Mouse (Mus musculus) hindbrain, embryonic 16.5 days (tissue): ENCODE measurements around the gene Zdhhc19. TPM values are rescaled to one million over a fixed set of nuclear protein-coding genes. Genes with fewer than 3 reads are reported as not detected.
"Not testable (repeated sequence)": the region's sequence is repeated elsewhere in the genome, so short reads cannot be mapped to it uniquely, and the experiment has no call there.

Experiments
- ATAC-seq: fragments of 200-750 bp; cut with Nextera tagmentation; 2 replicates; pipeline ENCODE4 v1.8.0; 2017; ENCODE audit warnings: moderate TSS enrichment, moderate library complexity
- H3K27ac ChIP-seq: fragments of 300-500 bp; sonication (generic); 2 replicates; pipeline ENCODE4 v1.5.1; 2014; ENCODE audit warnings: low read depth, mild to moderate bottlenecking, control low read depth, low read length, moderate library complexity
- H3K27me3 ChIP-seq: fragments of 300-500 bp; sonication (generic); replicated peaks from 2 replicates; pipeline ENCODE4 v1.6.1; 2014; ENCODE audit warnings: low read length; ENCODE audit not compliant: control insufficient read depth, insufficient read depth
- H3K36me3 ChIP-seq: fragments of 300-500 bp; sonication (generic); 2 replicates; pipeline ENCODE4 v1.6.1; 2014; ENCODE audit warnings: mild to moderate bottlenecking, low read length, moderate library complexity, mixed read lengths; ENCODE audit not compliant: control insufficient read depth, insufficient read depth
- H3K4me1 ChIP-seq: fragments of 300-500 bp; sonication (generic); 2 replicates; pipeline ENCODE4 v1.6.1; 2014; ENCODE audit warnings: low read depth, low read length; ENCODE audit not compliant: control insufficient read depth, insufficient read depth
- H3K4me2 ChIP-seq: fragments of 300-500 bp; sonication (generic); 2 replicates; pipeline ENCODE4 v1.6.1; 2014; ENCODE audit warnings: mild to moderate bottlenecking, low read length, control low read depth, moderate library complexity
- H3K4me3 ChIP-seq: fragments of 300-500 bp; sonication (generic); 2 replicates; pipeline ENCODE4 v1.5.1; 2014; ENCODE audit warnings: mild to moderate bottlenecking, low read length, control low read depth, moderate library complexity
- H3K9ac ChIP-seq: fragments of 300-500 bp; sonication (generic); 2 replicates; pipeline ENCODE4 v1.6.1; 2014; ENCODE audit warnings: low read depth, mild to moderate bottlenecking, control low read depth, low read length, moderate library complexity
- H3K9me3 ChIP-seq: fragments of 300-500 bp; sonication (generic); 2 replicates; pipeline ENCODE4 v1.6.1; 2014; ENCODE audit warnings: mild to moderate bottlenecking, low read length, moderate library complexity; ENCODE audit not compliant: control insufficient read depth
- WGBS: fragments of 180-500 bp; shearing (Covaris S2); extraction: QIAGEN DNeasy Blood & Tissue Kit; methylation state at CpG from one replicate; pipeline ENCODE4 v1.1.7; 2014; 5-methylcytosine and 5-hydroxymethylcytosine counted together
- polyA plus RNA-seq: library from polyadenylated mRNA; unstranded; fragments of >200 nt; fragmentation: Nextera tagmentation; extraction: Ambion mirVana; gene quantifications from 2 replicates; pipeline ENCODE4 v1.2.1, GENCODE M21; 2015

Zdhhc19 gene
- polyA plus RNA-seq, 1 experiment from 2014 or later: not detected

- H3K27ac ChIP-seq: no peak overlapping the region
- H3K4me2 ChIP-seq: no peak overlapping the region
- H3K36me3 ChIP-seq: no peaks in the 10 kb centered on the region
- H3K27me3 ChIP-seq: no peaks in the 10 kb centered on the region
- no peak overlapping the region for H3K9ac ChIP-seq
- no peaks in the 10 kb centered on the region for H3K9me3 ChIP-seq
- 76% methylated on average over 2 of the region's 2 CpGs for WGBS
- no peak for ATAC-seq
- no peaks in the 10 kb centered on the region for H3K4me1 ChIP-seq
- H3K4me3 ChIP-seq: no peak overlapping the region
Observed at GRCm38 (mm10) chr16:32479415-32479814, 16.6 kb upstream of the Zdhhc19 start.

- H3K9me3 ChIP-seq: no peaks in the 10 kb centered on the region
- no peak overlapping the region for H3K4me3 ChIP-seq
- H3K9ac ChIP-seq: no peak overlapping the region
- no peaks in the 10 kb centered on the region for H3K4me1 ChIP-seq
- H3K27me3 ChIP-seq: no peaks in the 10 kb centered on the region
- ATAC-seq: no peak
- no peak overlapping the region for H3K27ac ChIP-seq
- no peaks in the 10 kb centered on the region for H3K36me3 ChIP-seq
- 54% methylated on average over 7 of the region's 7 CpGs for WGBS
- no peak overlapping the region for H3K4me2 ChIP-seq
Observed at GRCm38 (mm10) chr16:32484431-32484871, 11.6 kb upstream of the Zdhhc19 start.

GRCm38 (mm10) chr16:32485209-32485608 lies 10.9 kb upstream of the Zdhhc19 start:
- no peak overlapping the region for H3K9ac ChIP-seq

GRCm38 (mm10) chr16:32486046-32486445 lies 10.0 kb upstream of the Zdhhc19 start:
- H3K27ac ChIP-seq: no peak overlapping the region
- H3K36me3 ChIP-seq: no peaks in the 10 kb centered on the region
- no peak for ATAC-seq
- H3K27me3 ChIP-seq: no peaks in the 10 kb centered on the region
- 76% methylated on average over 6 of the region's 6 CpGs for WGBS
- H3K4me2 ChIP-seq: no peak overlapping the region
- H3K4me1 ChIP-seq: no peaks in the 10 kb centered on the region
- H3K9me3 ChIP-seq: no peaks in the 10 kb centered on the region
- no peak overlapping the region for H3K9ac ChIP-seq
- H3K4me3 ChIP-seq: no peak overlapping the region

More at GRCm38 (mm10) chr16:32485209-32485608, 10.9 kb upstream of the Zdhhc19 start:
- H3K27me3 ChIP-seq: no peaks in the 10 kb centered on the region
- H3K36me3 ChIP-seq: no peaks in the 10 kb centered on the region
- no peak for ATAC-seq
- no peaks in the 10 kb centered on the region for H3K9me3 ChIP-seq
- 77% methylated on average over 2 of the region's 2 CpGs for WGBS
- no peak overlapping the region for H3K27ac ChIP-seq
- no peak overlapping the region for H3K4me3 ChIP-seq
- no peaks in the 10 kb centered on the region for H3K4me1 ChIP-seq
- H3K4me2 ChIP-seq: no peak overlapping the region

- no peak within 1 kb of the TSS for H3K27ac ChIP-seq
- H3K36me3 ChIP-seq: no peaks in the 10 kb centered on the region
- H3K4me1 ChIP-seq: no peaks in the 10 kb centered on the region
- 64% methylated on average over 15 of the region's 15 CpGs for WGBS
- no peak within 1 kb of the TSS for H3K4me2 ChIP-seq
- H3K9ac ChIP-seq: no peak within 1 kb of the TSS
- no peaks in the 10 kb centered on the region for H3K27me3 ChIP-seq
- H3K9me3 ChIP-seq: no peaks in the 10 kb centered on the region
- no peak within 1 kb of the TSS for H3K4me3 ChIP-seq
- ATAC-seq: no peak
Observed at GRCm38 (mm10) chr16:32487234-32488111, 8.6 kb upstream of the Zdhhc19 start, which contains the start of gene Slc51a. Gene Slc51a, minus strand, starts transcription at chr16:32487879.

GRCm38 (mm10) chr16:32488939-32489338 lies 7.1 kb upstream of the Zdhhc19 start:
- no peaks in the 10 kb centered on the region for H3K9me3 ChIP-seq
- H3K4me2 ChIP-seq: no peak overlapping the region
- ATAC-seq: no peak
- H3K4me1 ChIP-seq: no peaks in the 10 kb centered on the region
- 94% methylated on average over 3 of the region's 3 CpGs for WGBS
- no peak overlapping the region for H3K27ac ChIP-seq
- no peak overlapping the region for H3K9ac ChIP-seq
- no peak overlapping the region for H3K4me3 ChIP-seq
- no peaks in the 10 kb centered on the region for H3K27me3 ChIP-seq
- no peaks in the 10 kb centered on the region for H3K36me3 ChIP-seq

- H3K27ac ChIP-seq, H3K4me2 ChIP-seq, H3K9me3 ChIP-seq, ATAC-seq, H3K27me3 ChIP-seq, H3K4me1 ChIP-seq, H3K4me3 ChIP-seq, H3K36me3 ChIP-seq, H3K9ac ChIP-seq: not testable (repeated sequence)
- 82% methylated on average over 6 of the region's 6 CpGs for WGBS
Observed at GRCm38 (mm10) chr16:32494371-32494770, 1.7 kb upstream of the Zdhhc19 start.

GRCm38 (mm10) chr16:32498996-32499395 lies 2.9 kb downstream of the Zdhhc19 start:
- Histone ChIP-seq H3K9ac (no peak overlapping the region), H3K36me3 (no peaks in the 10 kb centered on the region), H3K4me2 (peak overlapping the region; percentile 70), H3K4me3 (no peak overlapping the region), H3K27me3 (no peaks in the 10 kb centered on the region), H3K27ac (no peak overlapping the region), H3K9me3 (no peaks in the 10 kb centered on the region), H3K4me1 (no peaks in the 10 kb centered on the region; the same call in 1 of the 2 replicates)
- WGBS: 72% methylated on average over 13 of the region's 13 CpGs
- ATAC-seq: no peak

- Histone ChIP-seq H3K27me3 (no peaks in the 10 kb centered on the region), H3K36me3 (no peaks in the 10 kb centered on the region)
- WGBS: 6% methylated on average over 22 of the region's 22 CpGs
Observed at GRCm38 (mm10) chr16:32499430-32500037, 3.5 kb downstream of the Zdhhc19 start.

More at GRCm38 (mm10) chr16:32499430-32500037, 3.5 kb downstream of the Zdhhc19 start:
- Histone ChIP-seq H3K9ac (peak overlapping the region; percentile 67), H3K27ac (peak overlapping the region; percentile 57; the same call in 1 of the 2 replicates), H3K4me3 (peak overlapping the region; percentile 39), H3K4me1 (no peaks in the 10 kb centered on the region; the same call in 1 of the 2 replicates), H3K4me2 (peak overlapping the region; percentile 70), H3K9me3 (no peaks in the 10 kb centered on the region)
- ATAC-seq: peak; percentile 91
